8 mouse cellular contexts compared by ENCODE assay signal in the genomic region with DNA sequence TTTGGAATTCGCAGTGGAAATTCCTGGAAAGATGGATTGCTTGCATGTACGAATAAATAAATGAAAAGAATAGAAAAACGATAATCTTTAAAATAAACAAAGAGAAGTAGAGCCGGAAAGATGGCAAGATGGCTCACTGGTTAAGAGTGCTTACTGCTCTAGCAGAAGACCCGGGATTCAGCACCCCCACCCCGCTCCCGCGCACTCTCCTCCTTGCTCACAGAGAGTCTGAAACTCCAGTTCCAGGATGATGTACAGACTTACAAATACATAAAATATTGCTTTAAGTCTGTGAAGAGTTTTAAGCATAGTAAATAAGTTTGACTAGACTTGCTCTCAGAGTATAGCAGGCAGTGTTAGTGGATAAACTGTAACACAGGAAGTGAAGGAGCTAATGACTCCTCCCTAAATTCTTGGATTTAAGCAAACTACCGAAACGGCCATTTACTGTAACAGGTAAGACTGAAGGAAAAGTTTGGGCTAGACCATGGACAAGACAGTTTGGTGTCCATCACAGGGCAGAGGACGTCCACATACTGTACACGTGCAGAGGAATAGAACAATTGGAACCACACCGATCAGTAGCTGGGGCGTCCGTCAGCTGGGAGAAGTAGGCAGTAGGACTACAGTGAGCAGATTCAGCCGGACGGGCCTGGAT. TPM values are rescaled to one million over a fixed set of nuclear protein-coding genes. Genes with fewer than 3 reads are reported as not detected.
DNase-seq lines count a peak whose midpoint lies in the region; ATAC-seq lines count a peak whose summit lies in the region.

No protein-coding gene starts in this region.

- 7% methylated on average over 17 of the region's 17 CpGs for WGBS in kidney, embryonic 15.5 days
- 8% methylated on average over 17 of the region's 17 CpGs for WGBS in forebrain, embryonic 15.5 days
- 6% methylated on average over 17 of the region's 17 CpGs for WGBS in limb, embryonic 15.5 days
- 8% methylated on average over 17 of the region's 17 CpGs for WGBS in neural tube, embryonic 15.5 days

- peak overlapping the region; percentile 73 for H3K4me3 ChIP-seq in kidney, embryonic 15.5 days (replicated peaks)
- H3K4me3 ChIP-seq in forebrain, embryonic 15.5 days: peak overlapping the region; percentile 90
- H3K4me3 ChIP-seq in limb, embryonic 15.5 days: peak overlapping the region; percentile 95
- peak overlapping the region; percentile 96 for H3K4me3 ChIP-seq in neural tube, embryonic 15.5 days (replicated peaks)

- H3K36me3 ChIP-seq in kidney, embryonic 15.5 days: peaks cover 35% of the 10 kb centered on the region
- peaks cover 21% of the 10 kb centered on the region; the same call in 1 of the 2 replicates for H3K36me3 ChIP-seq in forebrain, embryonic 15.5 days
- peaks cover 16% of the 10 kb centered on the region for H3K36me3 ChIP-seq in limb, embryonic 15.5 days
- H3K36me3 ChIP-seq in neural tube, embryonic 15.5 days: peaks cover 23% of the 10 kb centered on the region

- H3K27ac ChIP-seq in kidney, embryonic 15.5 days: peak overlapping the region; percentile 98
- H3K27ac ChIP-seq in forebrain, embryonic 15.5 days (replicated peaks): peak overlapping the region; percentile 99
- H3K27ac ChIP-seq in limb, embryonic 15.5 days: peak overlapping the region; percentile 98
- H3K27ac ChIP-seq in neural tube, embryonic 15.5 days (replicated peaks): peak overlapping the region; percentile 99

- DNase-seq in kidney, adult 8-10 months: no peak
- DNase-seq in NIH3T3 (ENCODE audit: low read depth): peak; percentile 38
- DNase-seq in urinary bladder, postnatal 25 days (ENCODE audit: low spot score): no peak
- DNase-seq in frontal cortex, postnatal 25 days (ENCODE audit: low spot score in 2 of 2): no peak

- H3K4me1 ChIP-seq in kidney, embryonic 15.5 days: peaks cover 20% of the 10 kb centered on the region
- peaks cover 35% of the 10 kb centered on the region for H3K4me1 ChIP-seq in forebrain, embryonic 15.5 days
- peaks cover 23% of the 10 kb centered on the region for H3K4me1 ChIP-seq in limb, embryonic 15.5 days
- peaks cover 39% of the 10 kb centered on the region for H3K4me1 ChIP-seq in neural tube, embryonic 15.5 days

- H3K4me2 ChIP-seq in kidney, embryonic 15.5 days: peak overlapping the region; percentile 76
- peak overlapping the region; percentile 70 for H3K4me2 ChIP-seq in forebrain, embryonic 15.5 days (replicated peaks)
- H3K4me2 ChIP-seq in limb, embryonic 15.5 days: peak overlapping the region; percentile 69
- peak overlapping the region; percentile 78 for H3K4me2 ChIP-seq in neural tube, embryonic 15.5 days

- peak overlapping the region; percentile 83 for H3K9ac ChIP-seq in kidney, embryonic 15.5 days
- peak overlapping the region; percentile 85 for H3K9ac ChIP-seq in forebrain, embryonic 15.5 days (replicated peaks)
- peak overlapping the region; percentile 91 for H3K9ac ChIP-seq in limb, embryonic 15.5 days
- peak overlapping the region; percentile 92 for H3K9ac ChIP-seq in neural tube, embryonic 15.5 days (replicated peaks)

- H3K27me3 ChIP-seq in kidney, embryonic 15.5 days: no peaks in the 10 kb centered on the region
- no peaks in the 10 kb centered on the region for H3K27me3 ChIP-seq in forebrain, embryonic 15.5 days
- H3K27me3 ChIP-seq in limb, embryonic 15.5 days: no peaks in the 10 kb centered on the region
- H3K27me3 ChIP-seq in neural tube, embryonic 15.5 days (replicated peaks): no peaks in the 10 kb centered on the region

- no peaks in the 10 kb centered on the region for H3K9me3 ChIP-seq in kidney, embryonic 15.5 days (replicated peaks)
- H3K9me3 ChIP-seq in forebrain, embryonic 15.5 days: no peaks in the 10 kb centered on the region
- H3K9me3 ChIP-seq in limb, embryonic 15.5 days: no peaks in the 10 kb centered on the region
- H3K9me3 ChIP-seq in neural tube, embryonic 15.5 days (replicated peaks): no peaks in the 10 kb centered on the region

- ATAC-seq in kidney, embryonic 15.5 days (replicated peaks; ENCODE audit: low FRiP score): peak; percentile 61
- peak; percentile 81 for ATAC-seq in forebrain, embryonic 15.5 days (replicated peaks)
- ATAC-seq in limb, embryonic 15.5 days (ENCODE audit: insufficient number of reproducible peaks, low FRiP score, low TSS enrichment, low read depth): peak; percentile 59
- ATAC-seq in neural tube, embryonic 15.5 days (ENCODE audit: low FRiP score): peak; percentile 73

RNA-seq across cellular contexts. Expression of gene Ncbp1, which starts 0.7 kb away (rescaled TPM):
- polyA plus RNA-seq in kidney, embryonic 15.5 days (2015; fragmentation: Nextera tagmentation; extraction: Ambion mirVana): 85.7 and 88.3 TPM in 2 replicates
- polyA plus RNA-seq in forebrain, embryonic 15.5 days (2015; fragmentation: Nextera tagmentation; extraction: Ambion mirVana): 99.1 and 101 TPM in 2 replicates
- polyA plus RNA-seq in limb, embryonic 15.5 days (2015; fragmentation: Nextera tagmentation; extraction: Ambion mirVana): 68.7 and 69.5 TPM in 2 replicates
- polyA plus RNA-seq in neural tube, embryonic 15.5 days (2015; fragmentation: Nextera tagmentation; extraction: Ambion mirVana): 66.0 and 69.6 TPM in 2 replicates

RNA-seq across cellular contexts. Expression of gene Tstd2, which starts 0.7 kb away (rescaled TPM):
- polyA plus RNA-seq in kidney, embryonic 15.5 days (2015; fragmentation: Nextera tagmentation; extraction: Ambion mirVana): 53.7 and 55.6 TPM in 2 replicates
- 36.8 and 41.3 TPM in 2 replicates for polyA plus RNA-seq in forebrain, embryonic 15.5 days (2015; fragmentation: Nextera tagmentation; extraction: Ambion mirVana)
- polyA plus RNA-seq in limb, embryonic 15.5 days (2015; fragmentation: Nextera tagmentation; extraction: Ambion mirVana): 32.0 and 33.0 TPM in 2 replicates
- polyA plus RNA-seq in neural tube, embryonic 15.5 days (2015; fragmentation: Nextera tagmentation; extraction: Ambion mirVana): 27.9 and 30.8 TPM in 2 replicates

RNA-seq across cellular contexts. Expression of gene Xpa, which starts 58.4 kb away (rescaled TPM):
- polyA plus RNA-seq in kidney, embryonic 15.5 days (2015; fragmentation: Nextera tagmentation; extraction: Ambion mirVana): 19.8 and 21.0 TPM in 2 replicates
- polyA plus RNA-seq in forebrain, embryonic 15.5 days (2015; fragmentation: Nextera tagmentation; extraction: Ambion mirVana): 32.5 and 33.5 TPM in 2 replicates
- polyA plus RNA-seq in limb, embryonic 15.5 days (2015; fragmentation: Nextera tagmentation; extraction: Ambion mirVana): 20.6 and 22.0 TPM in 2 replicates
- 26.4 and 27.4 TPM in 2 replicates for polyA plus RNA-seq in neural tube, embryonic 15.5 days (2015; fragmentation: Nextera tagmentation; extraction: Ambion mirVana)
